Mouse (Mus musculus) heart, embryonic 14.5 days (tissue): ENCODE measurements around the gene Gm14214. TPM values are rescaled to one million over a fixed set of nuclear protein-coding genes. Genes with fewer than 3 reads are reported as not detected.

Experiments used
- ATAC-seq: fragments of 200-750 bp; cut with Nextera tagmentation; 2 replicates; pipeline ENCODE4 v1.8.0; 2017; ENCODE audit warnings: low read depth, moderate TSS enrichment; ENCODE audit not compliant: insufficient number of reproducible peaks, insufficient read depth, low FRiP score
- H3K27ac ChIP-seq, 2 experiments: fragments of 200-500 bp in 1 of 2; fragments of 300-500 bp in 1 of 2; sonication (generic) in 1 of 2; replicated peaks in 1 of 2; 2 replicates each; pipeline ENCODE4 v1.5.1; 2012 to 2014; ENCODE audit warnings: low read depth in 2 of 2, low read length in 2 of 2, control low read depth in 1 of 2, mild to moderate bottlenecking in 1 of 2, mixed read lengths in 1 of 2; ENCODE audit not compliant: control insufficient read depth in 1 of 2, insufficient read depth in 1 of 2
- H3K27me3 ChIP-seq: fragments of 300-500 bp; sonication (generic); 2 replicates; pipeline ENCODE4 v1.6.1; 2014; ENCODE audit warnings: mild to moderate bottlenecking, low read length, control low read depth; ENCODE audit not compliant: control insufficient read depth, insufficient read depth
- H3K36me3 ChIP-seq: fragments of 300-500 bp; sonication (generic); 2 replicates; pipeline ENCODE4 v1.6.1; 2014; ENCODE audit warnings: mild to moderate bottlenecking, control low read depth, low read length, mixed read lengths; ENCODE audit not compliant: control insufficient read depth, insufficient read depth
- H3K4me1 ChIP-seq, 2 experiments: fragments of 200-500 bp in 1 of 2; fragments of 300-500 bp in 1 of 2; sonication (generic) in 1 of 2; 2 replicates each; pipeline ENCODE4 v1.6.1; 2012 to 2014; ENCODE audit warnings: low read length in 2 of 2, control low read depth in 1 of 2, mixed read lengths in 1 of 2; ENCODE audit not compliant: control insufficient read depth in 2 of 2, insufficient read depth in 2 of 2
- H3K4me2 ChIP-seq: fragments of 300-500 bp; sonication (generic); 2 replicates; pipeline ENCODE4 v1.6.1; 2014; ENCODE audit warnings: mild to moderate bottlenecking, low read length
- H3K4me3 ChIP-seq, 2 experiments: fragments of 200-500 bp in 1 of 2; fragments of 300-500 bp in 1 of 2; sonication (generic) in 1 of 2; 2 replicates each; pipeline ENCODE4 v1.5.1; 2012 to 2014; ENCODE audit warnings: low read length in 2 of 2, mild to moderate bottlenecking in 2 of 2, control low read depth in 1 of 2, low read depth in 1 of 2, moderate library complexity in 1 of 2; ENCODE audit not compliant: control insufficient read depth in 1 of 2, insufficient read depth in 1 of 2
- H3K9ac ChIP-seq: fragments of 300-500 bp; sonication (generic); 2 replicates; pipeline ENCODE4 v1.6.1; 2014; ENCODE audit warnings: mild to moderate bottlenecking, low read length
- H3K9me3 ChIP-seq: fragments of 300-500 bp; sonication (generic); 2 replicates; pipeline ENCODE4 v1.6.1; 2016; ENCODE audit warnings: low read length, control low read depth; ENCODE audit not compliant: control insufficient read depth
- WGBS: fragments of 180-500 bp; shearing (Covaris S2); extraction: QIAGEN DNeasy Blood & Tissue Kit; methylation state at CpG from one replicate; pipeline ENCODE4 v1.1.7; 2014; 5-methylcytosine and 5-hydroxymethylcytosine counted together
- polyA plus RNA-seq: library from polyadenylated mRNA; unstranded; fragments of >200 nt; fragmentation: Nextera tagmentation; extraction: Ambion mirVana; gene quantifications from 2 replicates; pipeline ENCODE4 v1.2.1, GENCODE M21; 2014

The Gm14214 gene
- polyA plus RNA-seq, 1 experiment from 2014 or later, result not detected

- WGBS, result 88% methylated on average over 5 of the region's 5 CpGs
- no peak overlapping the region for H3K27ac ChIP-seq
- no peak for ATAC-seq
- no peak overlapping the region for H3K9ac ChIP-seq
- H3K4me1 ChIP-seq, result no peaks in the 10 kb centered on the region
- no peak overlapping the region for H3K4me3 ChIP-seq
- H3K36me3 ChIP-seq, result no peaks in the 10 kb centered on the region
- H3K27me3 ChIP-seq, result no peaks in the 10 kb centered on the region
- H3K4me2 ChIP-seq, result no peak overlapping the region
- no peaks in the 10 kb centered on the region for H3K9me3 ChIP-seq
These were observed 31.2 kb downstream of the Gm14214 start for GRCm38 (mm10) chr2:154738621-154739020.

- 60% methylated on average over 7 of the region's 7 CpGs for WGBS
- Histone ChIP-seq H3K9me3 (no peaks in the 10 kb centered on the region), H3K27ac (no peak overlapping the region), H3K9ac (no peak overlapping the region), H3K27me3 (no peaks in the 10 kb centered on the region), H3K36me3 (no peaks in the 10 kb centered on the region), H3K4me3 (no peak overlapping the region), H3K4me2 (no peak overlapping the region), H3K4me1 (peaks cover 0 to 4% of the 10 kb centered on the region in 2 experiments; a peak in 2 of 4 replicates)
- no peak for ATAC-seq
These were observed 33.8 kb downstream of the Gm14214 start for GRCm38 (mm10) chr2:154735986-154736385.

DNA sequence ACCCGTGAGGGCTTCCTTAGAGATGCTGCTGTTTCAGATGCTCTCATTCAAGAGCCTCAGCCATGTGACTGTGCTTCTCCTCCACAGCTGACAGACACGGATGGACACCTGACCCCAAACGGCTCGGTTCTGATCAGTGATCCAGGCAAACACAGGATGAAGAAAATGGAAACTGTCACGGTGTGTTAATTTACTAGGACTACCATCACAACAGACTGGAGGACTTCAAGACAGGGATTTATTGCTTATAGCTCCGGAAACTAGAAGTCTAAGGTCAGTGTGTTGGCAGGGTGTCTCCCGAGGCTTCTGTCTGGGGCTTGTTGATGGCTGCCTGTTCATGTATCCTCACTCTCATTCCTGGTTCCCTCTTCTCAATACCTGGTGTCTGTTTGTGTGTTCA lies 34.4 kb downstream of the Gm14214 start:
- Histone ChIP-seq H3K4me2 (no peak overlapping the region), H3K9me3 (no peaks in the 10 kb centered on the region), H3K9ac (no peak overlapping the region), H3K4me1 (peaks cover 0 to 4% of the 10 kb centered on the region in 2 experiments; a peak in 2 of 4 replicates), H3K27ac (no peak overlapping the region), H3K4me3 (no peak overlapping the region), H3K36me3 (no peaks in the 10 kb centered on the region), H3K27me3 (no peaks in the 10 kb centered on the region)
- no peak for ATAC-seq
- 72% methylated on average over 7 of the region's 7 CpGs for WGBS

DNA sequence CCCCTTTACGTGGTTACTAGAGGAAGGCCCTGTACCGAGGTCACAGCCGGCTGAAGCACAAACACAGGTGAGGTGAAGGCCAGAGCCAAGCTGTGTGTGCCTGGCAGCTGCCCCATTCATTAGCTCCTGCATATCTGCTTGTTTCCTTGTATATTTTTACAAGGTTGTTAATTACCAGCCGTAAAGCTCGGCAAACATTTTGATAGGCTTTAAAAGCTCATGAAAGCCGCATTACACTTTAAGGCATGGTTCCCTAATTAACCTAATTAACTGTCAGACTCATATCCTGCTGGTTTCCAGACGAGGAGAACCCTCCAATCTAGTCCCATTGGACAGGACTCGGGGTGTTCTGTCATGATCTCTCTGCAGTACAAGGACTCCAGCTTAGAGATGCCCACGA lies 34.9 kb downstream of the Gm14214 start:
- Histone ChIP-seq H3K9ac (no peak overlapping the region), H3K9me3 (no peaks in the 10 kb centered on the region), H3K4me1 (peaks cover 0 to 4% of the 10 kb centered on the region in 2 experiments; a peak in 2 of 4 replicates), H3K27ac (no peak overlapping the region), H3K4me2 (no peak overlapping the region), H3K27me3 (no peaks in the 10 kb centered on the region), H3K36me3 (no peaks in the 10 kb centered on the region), H3K4me3 (no peak overlapping the region)
- WGBS, result 70% methylated on average over 9 of the region's 9 CpGs
- no peak for ATAC-seq

- Histone ChIP-seq H3K27me3 (no peaks in the 10 kb centered on the region), H3K36me3 (no peaks in the 10 kb centered on the region), H3K4me2 (no peak overlapping the region), H3K27ac (no peak overlapping the region), H3K4me3 (no peak overlapping the region), H3K4me1 (peaks cover 0 to 4% of the 10 kb centered on the region in 2 experiments; a peak in 2 of 4 replicates), H3K9ac (no peak overlapping the region), H3K9me3 (no peaks in the 10 kb centered on the region)
- 59% methylated on average over 9 of the region's 9 CpGs for WGBS
- no peak for ATAC-seq
These were observed 37.2 kb downstream of the Gm14214 start for GRCm38 (mm10) chr2:154732503-154733141.

DNA sequence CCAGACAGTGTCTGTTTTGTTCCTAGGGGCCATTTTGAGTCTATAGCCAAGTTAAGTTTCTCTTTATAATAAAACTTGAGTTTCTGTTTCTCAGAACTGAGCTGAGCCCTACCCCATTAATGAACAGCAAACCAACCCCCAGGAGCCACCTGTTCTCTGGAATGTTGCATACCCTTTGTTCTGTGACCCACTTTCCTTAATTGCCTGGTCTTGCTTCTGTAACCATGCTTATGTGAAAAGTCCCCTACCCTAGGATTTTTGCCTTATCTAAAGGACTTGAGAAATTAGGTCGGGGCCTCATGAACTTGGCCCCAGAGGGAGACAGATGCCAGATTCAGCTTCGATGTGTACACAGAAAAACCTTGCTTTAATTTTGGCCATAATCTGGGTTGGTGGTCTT lies 37.9 kb downstream of the Gm14214 start:
- Histone ChIP-seq H3K4me2 (no peak overlapping the region), H3K27ac (no peak overlapping the region), H3K4me1 (peaks cover 0 to 4% of the 10 kb centered on the region in 2 experiments; a peak in 2 of 4 replicates), H3K9me3 (no peaks in the 10 kb centered on the region), H3K4me3 (no peak overlapping the region), H3K36me3 (no peaks in the 10 kb centered on the region), H3K9ac (no peak overlapping the region), H3K27me3 (no peaks in the 10 kb centered on the region)
- no peak for ATAC-seq
- 58% methylated on average over 2 of the region's 2 CpGs for WGBS

GRCm38 (mm10) chr2:154730841-154731240 lies 39.0 kb downstream of the Gm14214 start:
- Histone ChIP-seq H3K4me2 (no peak overlapping the region), H3K36me3 (no peaks in the 10 kb centered on the region), H3K9ac (no peak overlapping the region), H3K9me3 (no peaks in the 10 kb centered on the region), H3K27me3 (no peaks in the 10 kb centered on the region), H3K4me3 (no peak overlapping the region), H3K4me1 (peaks cover 0 to 4% of the 10 kb centered on the region in 2 experiments; a peak in 2 of 4 replicates), H3K27ac (no peak overlapping the region)
- ATAC-seq, result no peak
- 62% methylated on average over 3 of the region's 3 CpGs for WGBS

- no peak overlapping the region for H3K9ac ChIP-seq
- 28% methylated on average over 3 of the region's 3 CpGs for WGBS
- H3K9me3 ChIP-seq, result no peaks in the 10 kb centered on the region
- H3K4me1 ChIP-seq, result peaks cover 0 to 4% of the 10 kb centered on the region in 2 experiments; a peak in 2 of 4 replicates
- H3K27me3 ChIP-seq, result no peaks in the 10 kb centered on the region
- no peak overlapping the region for H3K4me2 ChIP-seq
- H3K27ac ChIP-seq, result no peak overlapping the region
- no peaks in the 10 kb centered on the region for H3K36me3 ChIP-seq
- ATAC-seq, result no peak
- H3K4me3 ChIP-seq, result no peak overlapping the region
These were observed 40.1 kb downstream of the Gm14214 start for GRCm38 (mm10) chr2:154729737-154730136.
